Mouse (Mus musculus) v-Abl transformed pro-B cells (cell line): Measurements from ENCODE around the gene Tmem79.
"Not testable (repeated sequence)": the region's sequence is repeated elsewhere in the genome, so short reads cannot be mapped to it uniquely, and the experiment has no call there.

Experiments
- in situ Hi-C, 2 experiments: fragments of 400-800 bp; cut with MboI; formaldehyde crosslinking; loops; one replicate each; pipeline ENCODE4 v1.15.1; 2025; ENCODE audit not compliant: unreplicated experiment in 2 of 2

Tmem79 gene

GRCm38 (mm10) chr3:88336058-88337013, at the start of gene Tmem79, which contains the start of gene Smg5:
Gene Tmem79, minus strand, starts transcription at chr3:88336148.
Gene Smg5, plus strand, starts transcription at chr3:88336260.
- in situ Hi-C loops, result no loop called here

- in situ Hi-C loops, result no loop called here
Measured at GRCm38 (mm10) chr3:88384364-88384763, 48.4 kb upstream of the Tmem79 start, which contains the start of gene Bglap. Gene Bglap, minus strand, starts transcription at chr3:88384464.

- in situ Hi-C loops, result not testable (repeated sequence)
Measured at GRCm38 (mm10) chr3:88382383-88382782, 46.4 kb upstream of the Tmem79 start.

GRCm38 (mm10) chr3:88381389-88382315, 45.7 kb upstream of the Tmem79 start:
- in situ Hi-C loops, result not testable (repeated sequence)

- in situ Hi-C loops, result not testable (repeated sequence)
Measured at GRCm38 (mm10) chr3:88378599-88378998, 42.7 kb upstream of the Tmem79 start, which contains the start of gene Bglap2. Gene Bglap2, minus strand, starts transcription at chr3:88378699.

GRCm38 (mm10) chr3:88376644-88377043, 40.7 kb upstream of the Tmem79 start:
- in situ Hi-C loops, result not testable (repeated sequence)

- in situ Hi-C loops, result not testable (repeated sequence)
Measured at GRCm38 (mm10) chr3:88375750-88376626, 40.0 kb upstream of the Tmem79 start.

GRCm38 (mm10) chr3:88372643-88373042, 36.7 kb upstream of the Tmem79 start, which contains the start of gene Bglap3:
Gene Bglap3, minus strand, starts transcription at chr3:88372743.
- in situ Hi-C loops, result not testable (repeated sequence)

- in situ Hi-C loops, result not testable (repeated sequence)
Measured at GRCm38 (mm10) chr3:88368511-88368910, 32.6 kb upstream of the Tmem79 start.

- in situ Hi-C loops, result not testable (repeated sequence)
Measured at GRCm38 (mm10) chr3:88367517-88367916, 31.6 kb upstream of the Tmem79 start.

GRCm38 (mm10) chr3:88366830-88367428, 31.0 kb upstream of the Tmem79 start:
- in situ Hi-C loops, result not testable (repeated sequence)

GRCm38 (mm10) chr3:88365705-88366361, 29.9 kb upstream of the Tmem79 start:
- in situ Hi-C loops, result no loop called here

GRCm38 (mm10) chr3:88364337-88364736, 28.4 kb upstream of the Tmem79 start, which contains the start of gene Paqr6:
Gene Paqr6, plus strand, starts transcription at chr3:88364584.
- in situ Hi-C loops, result no loop called here

GRCm38 (mm10) chr3:88363700-88364099, 27.8 kb upstream of the Tmem79 start:
- in situ Hi-C loops, result no loop called here

GRCm38 (mm10) chr3:88361612-88362313, 25.8 kb upstream of the Tmem79 start:
- in situ Hi-C loops, result no loop called here

- in situ Hi-C loops, result no loop called here
Measured at GRCm38 (mm10) chr3:88361096-88361495, 25.1 kb upstream of the Tmem79 start.

- in situ Hi-C loops, result loop anchor here (5.0 to 10.0 kb wide), 2 partner anchors 42 to 45 kb away; no protein-coding TSS in a partner anchor
Measured at GRCm38 (mm10) chr3:88359989-88360388, 24.0 kb upstream of the Tmem79 start.

GRCm38 (mm10) chr3:88359584-88359983, 23.6 kb upstream of the Tmem79 start:
- in situ Hi-C loops, result loop anchor here (5.0 to 10.0 kb wide), 2 partner anchors 43 to 45 kb away; no protein-coding TSS in a partner anchor
